Mouse (Mus musculus) thymus, adult 2 months (tissue): ENCODE results near the gene Tdrd9.

Source experiments
- CTCF ChIP-seq: fragments of 200-500 bp; IDR thresholded peaks from 2 replicates; pipeline ENCODE4 v1.5.1; 2012; ENCODE audit warnings: mild to moderate bottlenecking, control low read depth, low read length, moderate library complexity, borderline replicate concordance; ENCODE audit not compliant: control insufficient read depth, poor library complexity, insufficient read depth; ENCODE audit errors: extremely low read depth
- POLR2A ChIP-seq: fragments of 200-500 bp; IDR thresholded peaks from 2 replicates; pipeline ENCODE4 v1.6.1; 2012; ENCODE audit warnings: mild to moderate bottlenecking, low read length, control low read depth, moderate library complexity; ENCODE audit not compliant: control insufficient read depth, poor library complexity, insufficient read depth; ENCODE audit errors: extremely low read depth

DNA sequence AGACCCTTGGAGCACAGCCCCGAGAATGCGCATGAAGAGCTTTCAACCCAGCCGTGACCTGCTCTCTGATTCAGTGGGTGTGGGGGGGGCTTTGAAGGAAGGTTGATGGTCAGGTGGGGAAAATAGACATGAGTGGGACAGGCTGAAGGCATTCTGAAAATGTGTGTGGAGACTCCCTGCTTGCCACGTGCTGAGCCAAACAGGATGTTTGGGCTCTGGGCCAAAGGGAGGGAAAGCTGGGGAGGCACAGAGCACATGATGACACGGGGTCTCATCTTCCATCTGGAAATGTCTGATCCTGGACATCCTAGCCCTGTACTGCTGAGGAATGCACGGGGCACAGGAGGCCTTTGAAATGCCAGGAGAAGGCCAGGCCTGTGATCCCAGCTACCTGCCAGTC is 115.4 kb downstream of the Tdrd9 start:
- TF ChIP-seq POLR2A (no peak), CTCF (no peak)
